Mouse (Mus musculus): ENCODE measurements around the gene Fndc3b. TPM values are rescaled to one million over a fixed set of nuclear protein-coding genes. Genes with fewer than 3 reads are reported as not detected.

The Fndc3b gene
- polyA plus RNA-seq, 1 experiment from 2014 or later = 10.9 TPM

- no peaks in the 10 kb centered on the region for H3K9me3 ChIP-seq
- peaks cover 39% of the 10 kb centered on the region for H3K36me3 ChIP-seq
- no peaks in the 10 kb centered on the region for H3K4me1 ChIP-seq (replicated peaks)
- H3K4me3 ChIP-seq = no peak overlapping the region
- H3K4me2 ChIP-seq = no peak overlapping the region
- WGBS = 85% methylated on average over 14 of the region's 14 CpGs
- H3K9ac ChIP-seq = no peak overlapping the region
- no peak overlapping the region for H3K27ac ChIP-seq
- no peaks in the 10 kb centered on the region for H3K27me3 ChIP-seq
- ATAC-seq (ENCODE audit: low FRiP score) = no peak
These were observed 254.6 kb downstream of the Fndc3b start for GRCm38 (mm10) chr3:27456514-27456913.

GRCm38 (mm10) chr3:27454402-27455195, 256.5 kb downstream of the Fndc3b start:
- 76% methylated on average over 8 of the region's 8 CpGs for WGBS

GRCm38 (mm10) chr3:27453453-27454098, 257.5 kb downstream of the Fndc3b start:
- Histone ChIP-seq H3K27me3 (no peaks in the 10 kb centered on the region), H3K36me3 (peaks cover 41% of the 10 kb centered on the region), H3K4me2 (no peak overlapping the region), H3K4me3 (no peak overlapping the region), H3K9me3 (no peaks in the 10 kb centered on the region), H3K9ac (no peak overlapping the region), H3K27ac (no peak overlapping the region), H3K4me1 (replicated peaks) (no peaks in the 10 kb centered on the region)
- ATAC-seq (ENCODE audit: low FRiP score) = no peak
- WGBS = 86% methylated on average over 13 of the region's 13 CpGs

More at GRCm38 (mm10) chr3:27454402-27455195, 256.5 kb downstream of the Fndc3b start:
- no peaks in the 10 kb centered on the region for H3K27me3 ChIP-seq
- ATAC-seq (ENCODE audit: low FRiP score) = no peak
- H3K4me1 ChIP-seq (replicated peaks) = no peaks in the 10 kb centered on the region
- H3K9ac ChIP-seq = no peak overlapping the region
- H3K9me3 ChIP-seq = no peaks in the 10 kb centered on the region
- H3K36me3 ChIP-seq = peaks cover 47% of the 10 kb centered on the region
- no peak overlapping the region for H3K4me3 ChIP-seq
- H3K4me2 ChIP-seq = no peak overlapping the region
- no peak overlapping the region for H3K27ac ChIP-seq

GRCm38 (mm10) chr3:27449447-27449846, 261.7 kb downstream of the Fndc3b start:
- Histone ChIP-seq H3K4me2 (no peak overlapping the region), H3K27me3 (no peaks in the 10 kb centered on the region), H3K4me3 (no peak overlapping the region), H3K9me3 (no peaks in the 10 kb centered on the region), H3K4me1 (replicated peaks) (no peaks in the 10 kb centered on the region), H3K36me3 (peaks cover 24% of the 10 kb centered on the region), H3K9ac (no peak overlapping the region), H3K27ac (no peak overlapping the region)
- 90% methylated on average over 4 of the region's 4 CpGs for WGBS
- no peak for ATAC-seq (ENCODE audit: low FRiP score)

- H3K36me3 ChIP-seq = peaks cover 17% of the 10 kb centered on the region
- ATAC-seq (ENCODE audit: low FRiP score) = no peak
These were observed 262.7 kb downstream of the Fndc3b start for GRCm38 (mm10) chr3:27448367-27448766.

GRCm38 (mm10) chr3:27439704-27440103, 271.4 kb downstream of the Fndc3b start:
- no peaks in the 10 kb centered on the region for H3K36me3 ChIP-seq
- H3K27me3 ChIP-seq = no peaks in the 10 kb centered on the region
- H3K9me3 ChIP-seq = no peaks in the 10 kb centered on the region
- H3K4me1 ChIP-seq (replicated peaks) = no peaks in the 10 kb centered on the region
- H3K4me2 ChIP-seq = no peak overlapping the region
- no peak overlapping the region for H3K4me3 ChIP-seq
- 72% methylated on average over 16 of the region's 16 CpGs for WGBS
- H3K27ac ChIP-seq = no peak overlapping the region
- no peak overlapping the region for H3K9ac ChIP-seq
- ATAC-seq (ENCODE audit: low FRiP score) = no peak

More at GRCm38 (mm10) chr3:27448367-27448766, 262.7 kb downstream of the Fndc3b start:
- Histone ChIP-seq H3K4me2 (no peak overlapping the region), H3K27ac (no peak overlapping the region), H3K4me3 (no peak overlapping the region), H3K27me3 (no peaks in the 10 kb centered on the region), H3K9ac (no peak overlapping the region), H3K4me1 (replicated peaks) (no peaks in the 10 kb centered on the region), H3K9me3 (no peaks in the 10 kb centered on the region)
- WGBS = 89% methylated on average over 9 of the region's 9 CpGs

GRCm38 (mm10) chr3:27435096-27435620, 275.9 kb downstream of the Fndc3b start:
- H3K4me2 ChIP-seq = no peak overlapping the region
- H3K27ac ChIP-seq = no peak overlapping the region
- H3K27me3 ChIP-seq = no peaks in the 10 kb centered on the region
- H3K9ac ChIP-seq = no peak overlapping the region
- WGBS = 58% methylated on average over 6 of the region's 6 CpGs
- H3K36me3 ChIP-seq = no peaks in the 10 kb centered on the region
- H3K9me3 ChIP-seq = no peaks in the 10 kb centered on the region
- no peak for ATAC-seq (ENCODE audit: low FRiP score)
- H3K4me1 ChIP-seq (replicated peaks) = peaks cover 8% of the 10 kb centered on the region; the same call in 1 of the 2 replicates
- no peak overlapping the region for H3K4me3 ChIP-seq

GRCm38 (mm10) chr3:27432981-27433380, 278.1 kb downstream of the Fndc3b start:
- WGBS = 84% methylated on average over 3 of the region's 3 CpGs
- Histone ChIP-seq H3K27me3 (no peaks in the 10 kb centered on the region), H3K4me3 (no peak overlapping the region), H3K36me3 (0 out of 2 replicates have a peak, but pooled peaks cover 4% of the 10 kb centered on the region), H3K4me1 (replicated peaks) (peaks cover 8% of the 10 kb centered on the region; the same call in 1 of the 2 replicates), H3K4me2 (no peak overlapping the region), H3K27ac (no peak overlapping the region), H3K9ac (no peak overlapping the region), H3K9me3 (no peaks in the 10 kb centered on the region)
- ATAC-seq (ENCODE audit: low FRiP score) = no peak

- ATAC-seq (ENCODE audit: low FRiP score) = peak; percentile 76
- no peak overlapping the region for H3K4me2 ChIP-seq
- no peak overlapping the region for H3K9ac ChIP-seq
- no peaks in the 10 kb centered on the region for H3K27me3 ChIP-seq
- WGBS = 75% methylated on average over 13 of the region's 13 CpGs
- no peaks in the 10 kb centered on the region for H3K9me3 ChIP-seq
- peaks cover 8% of the 10 kb centered on the region; the same call in 1 of the 2 replicates for H3K4me1 ChIP-seq (replicated peaks)
- H3K4me3 ChIP-seq = no peak overlapping the region
- no peak overlapping the region for H3K27ac ChIP-seq
- peaks cover 11% of the 10 kb centered on the region; the same call in 1 of the 2 replicates for H3K36me3 ChIP-seq
These were observed 280.4 kb downstream of the Fndc3b start for GRCm38 (mm10) chr3:27430621-27431263.

- Histone ChIP-seq H3K27me3 (no peaks in the 10 kb centered on the region), H3K9me3 (no peaks in the 10 kb centered on the region), H3K4me1 (replicated peaks) (peaks cover 8% of the 10 kb centered on the region; the same call in 1 of the 2 replicates), H3K36me3 (peaks cover 16% of the 10 kb centered on the region), H3K4me2 (no peak overlapping the region), H3K4me3 (no peak overlapping the region), H3K9ac (no peak overlapping the region), H3K27ac (no peak overlapping the region)
- 91% methylated on average over 6 of the region's 6 CpGs for WGBS
- no peak for ATAC-seq (ENCODE audit: low FRiP score)
These were observed 283.7 kb downstream of the Fndc3b start for GRCm38 (mm10) chr3:27427406-27427805.

GRCm38 (mm10) chr3:27424049-27424667, 286.9 kb downstream of the Fndc3b start:
- Histone ChIP-seq H3K9me3 (no peaks in the 10 kb centered on the region), H3K4me1 (replicated peaks) (peaks cover 3% of the 10 kb centered on the region; the same call in 1 of the 2 replicates), H3K4me2 (no peak overlapping the region), H3K36me3 (peaks cover 20% of the 10 kb centered on the region), H3K27me3 (no peaks in the 10 kb centered on the region), H3K9ac (no peak overlapping the region), H3K4me3 (no peak overlapping the region), H3K27ac (no peak overlapping the region)
- no peak for ATAC-seq (ENCODE audit: low FRiP score)
- WGBS = 92% methylated on average over 11 of the region's 11 CpGs

- H3K4me2 ChIP-seq = no peak overlapping the region
These were observed 288.6 kb downstream of the Fndc3b start for GRCm38 (mm10) chr3:27422521-27422920.

More at GRCm38 (mm10) chr3:27422521-27422920, 288.6 kb downstream of the Fndc3b start:
- Histone ChIP-seq H3K9ac (no peak overlapping the region), H3K9me3 (no peaks in the 10 kb centered on the region), H3K27ac (no peak overlapping the region), H3K4me1 (replicated peaks) (peaks cover 3% of the 10 kb centered on the region; the same call in 1 of the 2 replicates), H3K36me3 (peaks cover 14% of the 10 kb centered on the region), H3K27me3 (no peaks in the 10 kb centered on the region), H3K4me3 (no peak overlapping the region)
- ATAC-seq (ENCODE audit: low FRiP score) = no peak
- WGBS = 87% methylated on average over 6 of the region's 6 CpGs
